Mouse (Mus musculus) yolk sac, embryonic 10.5 days (tissue): ENCODE results near the gene Blvra.

Experiments used
- DNase-seq: peaks from one replicate; pipeline ENCODE4 v3.0.0-alpha.2; 2017; ENCODE audit warnings: low spot score

Gene Blvra

DNA sequence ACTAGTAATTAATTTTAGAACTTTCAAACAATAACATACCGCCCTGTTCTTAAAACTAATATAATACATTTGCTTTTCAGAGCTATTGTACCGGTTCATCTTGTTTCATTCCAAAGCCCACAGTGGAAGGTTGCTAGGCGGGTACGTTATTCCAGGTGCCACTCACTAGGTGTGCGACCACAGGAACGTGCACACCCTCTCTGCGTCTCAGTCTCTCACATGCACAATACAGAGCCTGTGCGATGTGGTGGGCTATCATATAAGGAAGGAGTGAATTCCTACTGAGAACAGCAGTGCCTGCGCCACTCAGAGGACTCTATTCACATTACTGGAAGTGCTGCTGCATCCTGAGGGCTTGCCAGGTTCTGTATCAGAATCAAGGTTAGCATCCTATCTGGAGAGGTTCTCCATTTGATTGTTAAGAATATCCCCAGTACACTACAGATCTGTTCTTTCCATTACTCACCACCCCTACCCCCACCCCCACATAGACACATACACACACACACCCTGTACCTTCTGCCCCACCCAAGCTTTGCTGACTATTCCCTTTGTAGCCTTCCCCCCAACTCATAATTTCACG, 67.5 kb downstream of the Blvra start:
- no peak for DNase-seq

DNA sequence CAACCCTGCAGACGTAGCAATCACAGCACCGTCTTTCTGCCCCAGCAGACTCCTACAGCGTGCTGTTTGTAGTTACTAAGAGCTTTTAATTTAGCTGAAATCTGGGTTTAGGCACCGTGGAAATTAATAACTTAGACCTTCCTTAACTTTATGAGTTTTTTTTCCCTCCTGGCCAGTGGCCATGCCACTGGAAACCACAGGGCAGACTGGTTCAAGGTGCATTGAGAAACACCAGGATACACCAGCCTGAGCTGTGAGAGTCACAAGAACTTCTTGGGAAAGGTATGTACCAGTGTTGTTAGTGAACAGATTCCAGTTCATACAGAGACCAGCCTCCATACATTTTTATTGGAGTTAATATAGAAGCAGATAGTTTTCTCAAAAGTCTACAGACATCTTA, 68.0 kb downstream of the Blvra start:
- no peak for DNase-seq

DNA sequence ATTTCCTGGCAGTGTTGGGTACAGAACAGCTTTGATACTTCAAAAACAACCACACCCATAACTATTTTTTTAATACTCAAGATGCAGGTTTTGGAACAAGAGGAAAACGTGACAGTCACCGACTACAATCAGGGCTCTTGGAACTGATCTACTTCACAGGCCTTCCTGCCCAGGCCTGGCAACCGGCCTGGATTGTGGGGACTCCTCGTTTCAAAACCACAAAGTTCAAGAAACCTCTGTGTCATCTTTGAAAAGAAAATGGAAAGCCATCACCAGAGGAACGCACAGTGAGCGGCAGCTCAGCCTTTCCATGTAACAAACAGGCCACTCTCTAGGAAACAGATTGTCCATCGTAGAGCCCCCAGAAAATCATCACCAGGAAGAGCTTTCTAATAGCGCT, 68.6 kb downstream of the Blvra start:
- DNase-seq: no peak

DNA sequence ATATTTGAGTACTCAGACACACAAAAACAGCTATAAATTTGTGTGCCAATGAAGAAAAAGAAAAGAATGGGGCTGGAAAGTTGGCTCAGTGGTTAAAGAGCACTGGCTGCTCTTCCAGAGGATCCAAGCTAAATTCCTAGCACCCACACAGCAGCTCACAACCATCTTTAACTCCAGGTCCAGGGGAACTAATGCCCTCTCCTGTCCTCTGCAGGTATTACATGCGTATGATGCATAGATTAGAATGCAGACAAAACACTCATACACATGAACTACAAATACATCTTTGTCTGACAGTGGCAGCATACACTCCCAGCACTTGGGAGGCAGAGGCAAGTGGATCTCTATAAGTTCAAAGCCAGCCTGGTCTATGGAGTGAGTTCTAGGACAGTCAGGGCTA, 69.1 kb downstream of the Blvra start:
- no peak for DNase-seq

DNA sequence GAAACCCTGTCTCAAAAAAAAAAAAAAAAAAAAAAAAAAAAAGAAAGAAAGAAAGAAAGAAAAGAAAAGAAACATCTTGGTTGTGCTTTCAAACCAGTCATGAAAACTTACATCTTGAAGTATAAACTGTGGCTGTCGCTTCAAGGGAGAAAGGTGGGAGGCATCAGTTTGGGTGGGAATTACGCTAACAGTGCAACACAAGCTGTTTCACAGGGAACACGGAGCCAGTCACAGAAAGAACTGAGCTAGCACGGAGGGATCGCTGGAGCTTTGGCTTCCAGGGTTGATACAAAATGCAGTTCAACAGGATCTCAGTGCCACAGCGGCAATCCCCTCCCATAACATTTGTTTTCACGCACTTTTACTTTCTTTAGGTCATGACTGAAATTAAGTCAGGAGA, 69.5 kb downstream of the Blvra start:
- DNase-seq: no peak

DNA sequence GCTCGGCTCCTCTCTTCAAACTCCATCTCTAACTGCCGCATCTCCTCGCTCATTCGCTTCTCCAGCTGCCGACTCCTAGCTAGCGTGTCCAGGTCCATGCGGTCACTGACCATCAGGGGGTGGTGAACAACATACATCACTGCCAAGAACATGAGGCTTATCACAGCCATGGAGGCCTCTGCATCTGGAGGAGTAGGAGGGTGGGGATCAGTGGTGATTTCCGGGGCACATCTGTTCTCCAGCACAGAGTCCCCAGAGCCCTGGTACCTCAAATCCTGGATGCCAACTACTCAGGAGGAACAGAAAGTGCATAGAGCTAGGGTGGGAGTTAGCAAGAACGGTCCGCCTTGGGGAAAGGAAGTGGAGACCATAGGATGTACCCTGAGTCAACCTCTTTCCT, 71.6 kb downstream of the Blvra start:
- no peak for DNase-seq

DNA sequence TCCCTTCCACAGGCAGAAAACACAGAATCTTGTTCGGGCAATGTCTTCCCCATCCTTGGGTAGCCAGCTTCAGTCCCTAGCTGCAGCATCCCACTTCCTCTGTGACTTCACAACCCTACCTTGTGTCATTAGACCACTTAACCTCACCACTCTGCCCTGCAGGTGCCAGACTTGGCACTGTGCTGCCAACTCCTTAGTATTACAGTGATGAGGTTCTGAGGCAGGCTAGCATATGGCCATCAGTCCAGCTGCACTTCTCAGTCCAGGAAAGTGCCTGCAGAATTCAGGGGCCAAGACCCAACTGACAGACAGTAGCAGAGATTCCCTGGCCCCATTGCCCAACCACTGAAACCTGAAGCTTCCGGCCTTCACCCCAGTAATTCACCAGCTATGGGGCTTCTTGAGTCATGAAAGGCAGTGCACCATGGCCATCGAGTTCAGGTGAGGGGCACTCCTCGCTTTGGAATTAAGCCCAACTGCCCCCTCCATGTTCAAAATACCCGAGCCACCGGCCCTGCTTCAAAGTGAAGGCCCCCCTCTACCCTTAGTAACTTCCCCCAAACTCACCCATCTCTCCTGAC, 72.2 kb downstream of the Blvra start:
- DNase-seq: no peak

DNA sequence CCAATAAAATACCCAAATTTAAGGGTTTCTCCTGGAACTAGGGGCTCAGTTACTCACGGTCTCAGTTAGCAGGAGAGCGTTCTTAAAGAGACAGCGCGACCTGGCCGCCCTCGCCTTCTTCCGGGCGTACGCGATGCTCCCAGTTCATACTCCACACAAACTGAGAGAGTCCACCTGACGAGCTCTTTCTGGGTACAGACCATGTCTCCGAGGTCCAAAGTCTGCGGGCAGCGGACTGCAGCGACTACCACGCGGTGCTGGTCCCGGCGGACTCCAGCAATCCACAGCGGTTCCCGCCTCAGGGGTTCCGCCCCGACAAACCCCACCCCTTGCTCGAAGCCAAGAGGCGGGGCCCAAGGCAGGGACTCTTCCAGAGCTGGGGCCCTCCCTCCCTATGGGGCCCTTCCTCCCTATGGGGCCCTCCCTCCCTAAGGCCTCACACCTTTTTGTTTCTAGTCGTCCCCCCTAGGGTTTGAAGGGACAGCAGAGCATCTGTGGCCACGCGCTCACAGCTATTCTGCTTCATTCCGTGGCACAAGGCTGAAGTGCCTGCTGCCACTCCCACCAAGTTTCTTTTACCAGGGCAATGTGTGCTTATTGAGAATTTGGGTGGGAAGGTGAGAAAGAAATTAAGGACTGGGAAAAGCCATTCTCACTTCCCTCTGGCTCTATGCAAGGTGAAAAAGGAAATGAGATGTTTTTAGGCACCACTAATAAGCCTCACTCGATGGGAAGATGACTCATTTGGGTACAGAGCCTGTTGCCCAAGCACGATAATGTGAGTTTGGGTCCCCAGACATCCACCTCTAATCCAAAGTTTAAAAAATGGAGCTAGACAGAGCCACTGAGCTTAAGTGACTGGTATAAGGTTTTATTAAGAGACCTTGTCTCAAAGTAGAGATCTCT, 72.9 kb downstream of the Blvra start, which contains the start of gene Itpripl1:
Gene Itpripl1, minus strand, starts transcription at position 285 of the 906 bp plus-strand sequence.
- DNase-seq: peak; percentile 84

DNA sequence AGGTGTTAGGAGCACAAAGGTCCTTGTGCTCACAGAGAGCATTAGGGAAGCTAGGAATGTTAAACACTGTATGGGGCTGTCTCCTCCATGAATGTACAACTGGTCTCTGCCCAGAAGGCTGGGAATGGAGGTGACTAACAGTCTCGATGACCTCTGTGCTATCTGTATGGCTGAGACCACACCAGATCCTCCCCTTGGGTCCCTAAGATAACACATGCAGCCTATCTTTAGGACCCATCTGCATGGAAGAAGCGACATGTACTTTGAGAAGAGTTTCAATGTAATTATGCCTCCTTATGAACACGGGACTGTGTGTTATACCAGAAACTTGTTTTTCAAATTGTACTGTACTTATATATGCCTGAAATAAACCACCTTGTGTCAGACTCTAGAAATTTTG, 75.2 kb downstream of the Blvra start:
- no peak for DNase-seq
